Comparison of ENCODE assay signal across 8 mouse cellular contexts in the genomic region with DNA sequence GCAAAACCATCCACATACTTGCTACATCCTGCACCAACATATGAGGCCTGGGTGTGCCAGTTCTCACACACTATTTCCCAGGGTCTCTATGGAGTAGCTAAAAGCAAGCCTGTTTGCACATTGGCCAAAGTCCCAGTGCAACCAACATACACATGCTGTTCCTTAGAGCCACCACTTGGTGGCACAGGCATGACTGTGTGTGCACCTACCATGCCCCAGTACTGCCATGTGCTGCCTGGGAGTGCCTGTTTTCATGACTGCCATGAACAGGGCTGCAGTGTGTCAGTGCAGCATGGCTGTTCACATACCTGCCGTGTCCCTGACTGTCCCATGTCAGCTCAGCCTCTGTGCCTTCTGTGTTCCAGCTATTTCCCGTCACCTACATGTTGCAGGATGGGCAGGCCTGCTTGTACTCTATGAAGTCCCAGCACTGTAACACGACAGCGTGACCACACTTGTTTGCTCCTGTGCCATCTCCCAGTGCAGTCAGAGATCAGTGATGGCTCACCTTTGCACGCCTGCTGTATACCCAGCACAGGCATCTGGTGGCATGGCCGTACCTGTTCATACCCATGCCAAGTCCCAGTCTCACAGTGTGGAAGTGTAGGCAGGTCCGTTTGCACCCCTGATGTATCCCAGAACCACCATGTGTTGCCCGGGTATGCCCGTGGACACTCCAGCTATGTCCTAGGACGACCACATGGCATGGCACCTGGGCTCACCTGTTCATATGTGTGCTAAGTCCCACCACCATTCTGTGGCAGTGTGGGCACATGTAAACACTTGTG. TPM values are rescaled to one million over a fixed set of nuclear protein-coding genes. Genes with fewer than 3 reads are reported as not detected.
DNase-seq lines count a peak whose midpoint lies in the region; ATAC-seq and TF ChIP-seq lines count a peak whose summit lies in the region.

No protein-coding gene starts in this region.

- peak; percentile 43 for DNase-seq in forebrain, embryonic 11.5 days (ENCODE audit: low spot score)
- DNase-seq in forebrain, embryonic 10.5 days (ENCODE audit: extremely low spot score, low spot score) = no peak
- DNase-seq in A20 (ENCODE audit: low read depth, low spot score) = peak; percentile 70
- peak; percentile 84 for DNase-seq in brain, embryonic 14.5 days (ENCODE audit: low read depth)
- peak; percentile 75 for DNase-seq in hindbrain, postnatal 0 days (ENCODE audit: low spot score)
- DNase-seq in lung, postnatal 10 days = peak; percentile 41
- peak; percentile 36 for DNase-seq in stomach, postnatal 0 days (ENCODE audit: low spot score)
- no peak for DNase-seq in urinary bladder, postnatal 25 days (ENCODE audit: low spot score)

- WGBS in forebrain, embryonic 11.5 days = 82% methylated on average over 10 of the region's 10 CpGs
- WGBS in forebrain, embryonic 10.5 days = 80% methylated on average over 10 of the region's 10 CpGs
- WGBS in hindbrain, postnatal 0 days = 82% methylated on average over 10 of the region's 10 CpGs
- 73% methylated on average over 10 of the region's 10 CpGs for WGBS in stomach, postnatal 0 days

- peak; percentile 63; the same call in 1 of the 2 replicates for ATAC-seq in forebrain, embryonic 11.5 days (replicated peaks; ENCODE audit: low FRiP score)
- ATAC-seq in hindbrain, postnatal 0 days = peak; percentile 47
- ATAC-seq in stomach, postnatal 0 days (ENCODE audit: low FRiP score, low TSS enrichment) = peak; percentile 47; the same call in 1 of the 2 replicates

- no peak for TF ChIP-seq POLR2A in brain, embryonic 14.5 days (IDR thresholded peaks at IDR 0.05; ENCODE audit: borderline replicate concordance, extremely low read depth, insufficient read depth, insufficient read length, poor library complexity, severe bottlenecking)

- no peak overlapping the region for H3K27ac ChIP-seq in forebrain, embryonic 11.5 days (ENCODE audit: low read depth, low read length)
- no peak overlapping the region for H3K27ac ChIP-seq in forebrain, embryonic 10.5 days
- no peak overlapping the region for H3K27ac ChIP-seq in hindbrain, postnatal 0 days
- no peak overlapping the region for H3K27ac ChIP-seq in stomach, postnatal 0 days (replicated peaks)

- H3K9ac ChIP-seq in forebrain, embryonic 11.5 days (ENCODE audit: low read length) = no peak overlapping the region
- H3K9ac ChIP-seq in hindbrain, postnatal 0 days (replicated peaks; ENCODE audit: low read length) = no peak overlapping the region
- no peak overlapping the region for H3K9ac ChIP-seq in stomach, postnatal 0 days (ENCODE audit: low read length)

- no peaks in the 10 kb centered on the region for H3K9me3 ChIP-seq in forebrain, embryonic 11.5 days (ENCODE audit: control insufficient read depth, low read length)
- H3K9me3 ChIP-seq in forebrain, embryonic 10.5 days = no peaks in the 10 kb centered on the region
- no peaks in the 10 kb centered on the region for H3K9me3 ChIP-seq in hindbrain, postnatal 0 days (ENCODE audit: low read length)
- no peaks in the 10 kb centered on the region for H3K9me3 ChIP-seq in stomach, postnatal 0 days (ENCODE audit: control insufficient read depth, low read length)

- no peak for TF ChIP-seq EP300 in stomach, postnatal 0 days (optimal IDR thresholded peaks at IDR 0.05)

- TF ChIP-seq CTCF in brain, embryonic 14.5 days (IDR thresholded peaks at IDR 0.05; ENCODE audit: borderline replicate concordance, extremely low read depth, insufficient read depth, insufficient read length) = peak; percentile 77
- TF ChIP-seq CTCF in hindbrain, postnatal 0 days (IDR thresholded peaks at IDR 0.05; ENCODE audit: low read depth) = peak; percentile 87
- TF ChIP-seq CTCF in stomach, postnatal 0 days (IDR thresholded peaks at IDR 0.05; ENCODE audit: low read depth) = peak; percentile 87

- H3K4me2 ChIP-seq in forebrain, embryonic 11.5 days (ENCODE audit: low read depth, low read length, severe bottlenecking) = no peak overlapping the region
- no peak overlapping the region for H3K4me2 ChIP-seq in hindbrain, postnatal 0 days (ENCODE audit: low read depth, low read length)
- H3K4me2 ChIP-seq in stomach, postnatal 0 days (replicated peaks; ENCODE audit: low read depth) = no peak overlapping the region

- no peak overlapping the region for H3K4me3 ChIP-seq in forebrain, embryonic 11.5 days (ENCODE audit: low read depth, low read length)
- H3K4me3 ChIP-seq in forebrain, embryonic 10.5 days = no peak overlapping the region
- H3K4me3 ChIP-seq in hindbrain, postnatal 0 days (ENCODE audit: low read length) = no peak overlapping the region
- no peak overlapping the region for H3K4me3 ChIP-seq in stomach, postnatal 0 days (ENCODE audit: low read depth, low read length)

- no peaks in the 10 kb centered on the region for H3K36me3 ChIP-seq in forebrain, embryonic 11.5 days (ENCODE audit: control insufficient read depth, insufficient read depth, low read length)
- H3K36me3 ChIP-seq in forebrain, embryonic 10.5 days (replicated peaks) = no peaks in the 10 kb centered on the region
- H3K36me3 ChIP-seq in hindbrain, postnatal 0 days (ENCODE audit: insufficient read depth, low read length) = no peaks in the 10 kb centered on the region
- no peaks in the 10 kb centered on the region for H3K36me3 ChIP-seq in stomach, postnatal 0 days (ENCODE audit: control insufficient read depth, insufficient read depth, low read length)

- H3K4me1 ChIP-seq in forebrain, embryonic 11.5 days (replicated peaks; ENCODE audit: control insufficient read depth, insufficient read depth, low read length) = no peaks in the 10 kb centered on the region
- H3K4me1 ChIP-seq in forebrain, embryonic 10.5 days = no peaks in the 10 kb centered on the region
- no peaks in the 10 kb centered on the region for H3K4me1 ChIP-seq in hindbrain, postnatal 0 days (ENCODE audit: insufficient read depth, low read length)
- no peaks in the 10 kb centered on the region for H3K4me1 ChIP-seq in stomach, postnatal 0 days (replicated peaks; ENCODE audit: control insufficient read depth, insufficient read depth)

- H3K27me3 ChIP-seq in forebrain, embryonic 11.5 days (ENCODE audit: control insufficient read depth, insufficient read depth, low read length) = no peaks in the 10 kb centered on the region
- no peaks in the 10 kb centered on the region for H3K27me3 ChIP-seq in forebrain, embryonic 10.5 days (ENCODE audit: poor library complexity, severe bottlenecking)
- H3K27me3 ChIP-seq in hindbrain, postnatal 0 days (ENCODE audit: insufficient read depth, low read length) = no peaks in the 10 kb centered on the region
- no peaks in the 10 kb centered on the region for H3K27me3 ChIP-seq in stomach, postnatal 0 days (ENCODE audit: control insufficient read depth, insufficient read depth, low read length)

RNA-seq across cellular contexts. Expression of a gene that starts 29.8 kb away (rescaled TPM):
- 10.2 and 10.8 TPM in 2 replicates for polyA plus RNA-seq in forebrain, embryonic 11.5 days (2014; fragmentation: Nextera tagmentation; extraction: Ambion mirVana)
- 5.2 and 5.9 TPM in 2 replicates for polyA plus RNA-seq in forebrain, embryonic 10.5 days (2016; fragmentation: Nextera tagmentation; extraction: Ambion mirVana)
- 41.6 and 66.1 TPM in 2 replicates for polyA plus RNA-seq in brain, embryonic 14.5 days (2012; rRNA removed)
- 166 and 178 TPM in 2 replicates for total RNA-seq in hindbrain, postnatal 0 days (2014; rRNA removed)
- 88.3 and 99.9 TPM in 2 replicates for polyA plus RNA-seq in hindbrain, postnatal 0 days (2015; fragmentation: Nextera tagmentation; extraction: Ambion mirVana)
- 3.4 and 3.9 TPM in 2 replicates for polyA plus RNA-seq in stomach, postnatal 0 days (2015; fragmentation: Nextera tagmentation; extraction: Ambion mirVana)

Comparison
In these comparisons a context has a peak if more than half of its experiments do, and no peak if none do; other contexts are left out.
1. DNase-seq: peak in forebrain, embryonic 11.5 days (single experiment), A20 (single experiment), brain, embryonic 14.5 days (single experiment), hindbrain, postnatal 0 days (single experiment), lung, postnatal 10 days (single experiment) and stomach, postnatal 0 days (single experiment); none in forebrain, embryonic 10.5 days (single experiment) and urinary bladder, postnatal 25 days (single experiment).
2. Peak in every context shown above with its lines, with median percentiles within 50 percentile points of each other: ATAC-seq and CTCF ChIP-seq.